Mouse (Mus musculus): ENCODE measurements around the gene Tmprss11e. TPM values are rescaled to one million over a fixed set of nuclear protein-coding genes. Genes with fewer than 3 reads are reported as not detected.

The Tmprss11e gene
- polyA plus RNA-seq (2015; fragmentation: Nextera tagmentation; extraction: Ambion mirVana), result 2.3 and 4.5 TPM in 2 replicates

GRCm38 (mm10) chr5:86745715-86746114, at the start of gene Tmprss11e:
Gene Tmprss11e (minus strand): TSS chr5:86745815.
- Histone ChIP-seq H3K9me3 (replicated peaks; ENCODE audit: control insufficient read depth, low read length) (no peaks in the 10 kb centered on the region), H3K4me1 (ENCODE audit: control insufficient read depth, insufficient read depth, low read length) (no peaks in the 10 kb centered on the region), H3K27me3 (ENCODE audit: control insufficient read depth, insufficient read depth, low read length) (no peaks in the 10 kb centered on the region), H3K36me3 (ENCODE audit: control insufficient read depth, insufficient read depth, low read length) (no peaks in the 10 kb centered on the region), H3K27ac (ENCODE audit: low read length) (no peak within 1 kb of the TSS), H3K9ac (ENCODE audit: low read length) (no peak within 1 kb of the TSS), H3K4me2 (ENCODE audit: low read depth, low read length) (no peak within 1 kb of the TSS), H3K4me3 (replicated peaks; ENCODE audit: low read length) (no peak within 1 kb of the TSS)
- WGBS, result 82% methylated on average over 4 of the region's 4 CpGs
- no peak for ATAC-seq (ENCODE audit: insufficient read depth, low FRiP score)

- 61% methylated on average over 8 of the region's 8 CpGs for WGBS
- Histone ChIP-seq H3K27me3 (ENCODE audit: control insufficient read depth, insufficient read depth, low read length) (no peaks in the 10 kb centered on the region), H3K9me3 (replicated peaks; ENCODE audit: control insufficient read depth, low read length) (no peaks in the 10 kb centered on the region), H3K4me1 (ENCODE audit: control insufficient read depth, insufficient read depth, low read length) (no peaks in the 10 kb centered on the region), H3K36me3 (ENCODE audit: control insufficient read depth, insufficient read depth, low read length) (no peaks in the 10 kb centered on the region), H3K4me3 (replicated peaks; ENCODE audit: low read length) (no peak overlapping the region), H3K4me2 (ENCODE audit: low read depth, low read length) (no peak overlapping the region), H3K9ac (ENCODE audit: low read length) (no peak overlapping the region), H3K27ac (ENCODE audit: low read length) (no peak overlapping the region)
- no peak for ATAC-seq (ENCODE audit: insufficient read depth, low FRiP score)
Measured at GRCm38 (mm10) chr5:86792807-86793206, 47.2 kb upstream of the Tmprss11e start.

GRCm38 (mm10) chr5:86792249-86792648, 46.6 kb upstream of the Tmprss11e start:
- no peak for ATAC-seq (ENCODE audit: insufficient read depth, low FRiP score)
- no peaks in the 10 kb centered on the region for H3K36me3 ChIP-seq (ENCODE audit: control insufficient read depth, insufficient read depth, low read length)
- no peak overlapping the region for H3K4me3 ChIP-seq (replicated peaks; ENCODE audit: low read length)
- H3K9ac ChIP-seq (ENCODE audit: low read length), result no peak overlapping the region
- no peak overlapping the region for H3K27ac ChIP-seq (ENCODE audit: low read length)
- no peaks in the 10 kb centered on the region for H3K27me3 ChIP-seq (ENCODE audit: control insufficient read depth, insufficient read depth, low read length)
- H3K9me3 ChIP-seq (replicated peaks; ENCODE audit: control insufficient read depth, low read length), result no peaks in the 10 kb centered on the region
- no peaks in the 10 kb centered on the region for H3K4me1 ChIP-seq (ENCODE audit: control insufficient read depth, insufficient read depth, low read length)
- 60% methylated on average over 4 of the region's 4 CpGs for WGBS
- no peak overlapping the region for H3K4me2 ChIP-seq (ENCODE audit: low read depth, low read length)

- no peaks in the 10 kb centered on the region for H3K4me1 ChIP-seq (ENCODE audit: control insufficient read depth, insufficient read depth, low read length)
- WGBS, result 37% methylated on average over 2 of the region's 2 CpGs
- H3K36me3 ChIP-seq (ENCODE audit: control insufficient read depth, insufficient read depth, low read length), result no peaks in the 10 kb centered on the region
- H3K27me3 ChIP-seq (ENCODE audit: control insufficient read depth, insufficient read depth, low read length), result no peaks in the 10 kb centered on the region
- no peak overlapping the region for H3K9ac ChIP-seq (ENCODE audit: low read length)
- H3K4me2 ChIP-seq (ENCODE audit: low read depth, low read length), result no peak overlapping the region
- no peak overlapping the region for H3K4me3 ChIP-seq (replicated peaks; ENCODE audit: low read length)
- no peaks in the 10 kb centered on the region for H3K9me3 ChIP-seq (replicated peaks; ENCODE audit: control insufficient read depth, low read length)
- H3K27ac ChIP-seq (ENCODE audit: low read length), result no peak overlapping the region
- ATAC-seq (ENCODE audit: insufficient read depth, low FRiP score), result no peak
Measured at GRCm38 (mm10) chr5:86789954-86790353, 44.3 kb upstream of the Tmprss11e start.

GRCm38 (mm10) chr5:86786798-86787197, 41.2 kb upstream of the Tmprss11e start:
- Histone ChIP-seq H3K36me3 (ENCODE audit: control insufficient read depth, insufficient read depth, low read length) (no peaks in the 10 kb centered on the region), H3K9ac (ENCODE audit: low read length) (no peak overlapping the region), H3K27ac (ENCODE audit: low read length) (no peak overlapping the region), H3K27me3 (ENCODE audit: control insufficient read depth, insufficient read depth, low read length) (no peaks in the 10 kb centered on the region), H3K4me3 (replicated peaks; ENCODE audit: low read length) (no peak overlapping the region), H3K4me1 (ENCODE audit: control insufficient read depth, insufficient read depth, low read length) (no peaks in the 10 kb centered on the region; the same call in 1 of the 2 replicates), H3K9me3 (replicated peaks; ENCODE audit: control insufficient read depth, low read length) (no peaks in the 10 kb centered on the region), H3K4me2 (ENCODE audit: low read depth, low read length) (no peak overlapping the region)
- 56% methylated on average over 1 of the region's 1 CpGs for WGBS
- no peak for ATAC-seq (ENCODE audit: insufficient read depth, low FRiP score)

GRCm38 (mm10) chr5:86784205-86784604, 38.6 kb upstream of the Tmprss11e start:
- H3K9me3 ChIP-seq (replicated peaks; ENCODE audit: control insufficient read depth, low read length), result no peaks in the 10 kb centered on the region
- no peaks in the 10 kb centered on the region for H3K27me3 ChIP-seq (ENCODE audit: control insufficient read depth, insufficient read depth, low read length)
- ATAC-seq (ENCODE audit: insufficient read depth, low FRiP score), result no peak
- no peak overlapping the region for H3K9ac ChIP-seq (ENCODE audit: low read length)
- H3K4me1 ChIP-seq (ENCODE audit: control insufficient read depth, insufficient read depth, low read length), result no peaks in the 10 kb centered on the region; the same call in 1 of the 2 replicates
- no peak overlapping the region for H3K4me3 ChIP-seq (replicated peaks; ENCODE audit: low read length)
- WGBS, result 64% methylated on average over 1 of the region's 1 CpGs
- H3K36me3 ChIP-seq (ENCODE audit: control insufficient read depth, insufficient read depth, low read length), result no peaks in the 10 kb centered on the region
- no peak overlapping the region for H3K4me2 ChIP-seq (ENCODE audit: low read depth, low read length)
- H3K27ac ChIP-seq (ENCODE audit: low read length), result no peak overlapping the region

GRCm38 (mm10) chr5:86783059-86783458, 37.4 kb upstream of the Tmprss11e start:
- Histone ChIP-seq H3K27ac (ENCODE audit: low read length) (peak overlapping the region; percentile 60), H3K36me3 (ENCODE audit: control insufficient read depth, insufficient read depth, low read length) (no peaks in the 10 kb centered on the region), H3K27me3 (ENCODE audit: control insufficient read depth, insufficient read depth, low read length) (no peaks in the 10 kb centered on the region), H3K4me1 (ENCODE audit: control insufficient read depth, insufficient read depth, low read length) (no peaks in the 10 kb centered on the region; the same call in 1 of the 2 replicates), H3K9ac (ENCODE audit: low read length) (no peak overlapping the region), H3K4me3 (replicated peaks; ENCODE audit: low read length) (no peak overlapping the region), H3K4me2 (ENCODE audit: low read depth, low read length) (no peak overlapping the region), H3K9me3 (replicated peaks; ENCODE audit: control insufficient read depth, low read length) (no peaks in the 10 kb centered on the region)
- ATAC-seq (ENCODE audit: insufficient read depth, low FRiP score), result peak; percentile 33
- WGBS, result 46% methylated on average over 8 of the region's 8 CpGs

- no peaks in the 10 kb centered on the region; the same call in 1 of the 2 replicates for H3K4me1 ChIP-seq (ENCODE audit: control insufficient read depth, insufficient read depth, low read length)
- H3K4me2 ChIP-seq (ENCODE audit: low read depth, low read length), result no peak overlapping the region
- ATAC-seq (ENCODE audit: insufficient read depth, low FRiP score), result no peak
- H3K36me3 ChIP-seq (ENCODE audit: control insufficient read depth, insufficient read depth, low read length), result no peaks in the 10 kb centered on the region
- no peaks in the 10 kb centered on the region for H3K27me3 ChIP-seq (ENCODE audit: control insufficient read depth, insufficient read depth, low read length)
- H3K9me3 ChIP-seq (replicated peaks; ENCODE audit: control insufficient read depth, low read length), result no peaks in the 10 kb centered on the region
- H3K4me3 ChIP-seq (replicated peaks; ENCODE audit: low read length), result no peak overlapping the region
- WGBS, result 37% methylated on average over 1 of the region's 1 CpGs
- no peak overlapping the region for H3K27ac ChIP-seq (ENCODE audit: low read length)
- H3K9ac ChIP-seq (ENCODE audit: low read length), result no peak overlapping the region
Measured at GRCm38 (mm10) chr5:86778471-86778870, 32.9 kb upstream of the Tmprss11e start.

- Histone ChIP-seq H3K27ac (ENCODE audit: low read length) (no peak overlapping the region), H3K9me3 (replicated peaks; ENCODE audit: control insufficient read depth, low read length) (no peaks in the 10 kb centered on the region), H3K4me1 (ENCODE audit: control insufficient read depth, insufficient read depth, low read length) (no peaks in the 10 kb centered on the region), H3K4me3 (replicated peaks; ENCODE audit: low read length) (no peak overlapping the region), H3K36me3 (ENCODE audit: control insufficient read depth, insufficient read depth, low read length) (no peaks in the 10 kb centered on the region), H3K9ac (ENCODE audit: low read length) (no peak overlapping the region), H3K27me3 (ENCODE audit: control insufficient read depth, insufficient read depth, low read length) (no peaks in the 10 kb centered on the region), H3K4me2 (ENCODE audit: low read depth, low read length) (no peak overlapping the region)
- 81% methylated on average over 5 of the region's 5 CpGs for WGBS
- ATAC-seq (ENCODE audit: insufficient read depth, low FRiP score), result no peak
Measured at GRCm38 (mm10) chr5:86776941-86777340, 31.3 kb upstream of the Tmprss11e start.

GRCm38 (mm10) chr5:86771010-86771409, 25.4 kb upstream of the Tmprss11e start:
- Histone ChIP-seq H3K27ac (ENCODE audit: low read length) (no peak overlapping the region), H3K4me3 (replicated peaks; ENCODE audit: low read length) (no peak overlapping the region), H3K4me2 (ENCODE audit: low read depth, low read length) (no peak overlapping the region), H3K9ac (ENCODE audit: low read length) (no peak overlapping the region), H3K27me3 (ENCODE audit: control insufficient read depth, insufficient read depth, low read length) (no peaks in the 10 kb centered on the region), H3K36me3 (ENCODE audit: control insufficient read depth, insufficient read depth, low read length) (no peaks in the 10 kb centered on the region), H3K4me1 (ENCODE audit: control insufficient read depth, insufficient read depth, low read length) (peaks cover 3% of the 10 kb centered on the region; the same call in 1 of the 2 replicates), H3K9me3 (replicated peaks; ENCODE audit: control insufficient read depth, low read length) (no peaks in the 10 kb centered on the region)
- ATAC-seq (ENCODE audit: insufficient read depth, low FRiP score), result no peak

All from stomach, embryonic 16.5 days (tissue).